Mouse (Mus musculus) megakaryocyte, adult 5-6 weeks (primary cell): ENCODE measurements around the gene Gm3573. TPM values are rescaled to one million over a fixed set of nuclear protein-coding genes. Genes with fewer than 3 reads are reported as not detected.
"Not testable (repeated sequence)": the region's sequence is repeated elsewhere in the genome, so short reads cannot be mapped to it uniquely, and the experiment has no call there.

Experiments
- ATAC-seq: 2 replicates; pipeline ENCODE4 v1.8.0; 2016; ENCODE audit warnings: mild to moderate bottlenecking, inconsistent platforms; ENCODE audit not compliant: poor library complexity, severe bottlenecking
- total RNA-seq, 2 experiments: library from RNA; stranded (forward) in 1 of 2; stranded (reverse) in 1 of 2; fragments of 153-499, 151-499 nt in 1 of 2; fragments of 221-1000, 200-1000 nt in 1 of 2; gene quantifications; 2 replicates each; pipeline versions ENCODE4 v1.2.3 to v1.2.4; 2015 to 2017

The Gm3573 gene
- total RNA-seq (2015) (not detected in 2 replicates), total RNA-seq (2017) (not detected in 2 replicates)

GRCm38 (mm10) chr14:42190691-42191090 is at the start of gene Gm3573:
Gene Gm3573 (minus strand): TSS chr14:42190791.
- ATAC-seq: not testable (repeated sequence)

- ATAC-seq: not testable (repeated sequence)
These were observed 26.4 kb upstream of the Gm3573 start for GRCm38 (mm10) chr14:42216766-42217537.

- ATAC-seq: not testable (repeated sequence)
These were observed 6.7 kb downstream of the Gm3573 start for GRCm38 (mm10) chr14:42183936-42184335.

- not testable (repeated sequence) for ATAC-seq
These were observed 28.1 kb downstream of the Gm3573 start, which contains the start of gene Gm17027 for GRCm38 (mm10) chr14:42162522-42162921. Gene Gm17027 (minus strand): TSS chr14:42162622.

Other genes starting within 250 kb of the Gm3573 start
- gene 1700024B05Rik, start 246.8 kb downstream of the Gm3573 start, total RNA-seq (2015): not detected in 2 replicates
- not detected in 2 replicates for gene 1700024B05Rik, start 246.8 kb downstream of the Gm3573 start, total RNA-seq (2017)
- gene Gm6401, start 222.9 kb downstream of the Gm3573 start, total RNA-seq (2015): not detected in 2 replicates
- not detected in 2 replicates for gene Gm6401, start 222.9 kb downstream of the Gm3573 start, total RNA-seq (2017)
- gene Gm3543, start 207.5 kb downstream of the Gm3573 start, total RNA-seq (2015): not detected in 2 replicates
- gene Gm3543, start 207.5 kb downstream of the Gm3573 start, total RNA-seq (2017): not detected in 2 replicates
- gene Gm7951, start 73.4 kb downstream of the Gm3573 start, total RNA-seq (2015): not detected in 2 replicates
- not detected in 2 replicates for gene Gm7951, start 73.4 kb downstream of the Gm3573 start, total RNA-seq (2017)
- not detected in 2 replicates for gene Gm17027, start 28.2 kb downstream of the Gm3573 start, total RNA-seq (2015)
- not detected in 2 replicates for gene Gm17027, start 28.2 kb downstream of the Gm3573 start, total RNA-seq (2017)
- not detected in 2 replicates for gene Gm17026, start 69.3 kb upstream of the Gm3573 start, total RNA-seq (2015)
- gene Gm17026, start 69.3 kb upstream of the Gm3573 start, total RNA-seq (2017): not detected in 2 replicates
- gene Gm9611, start 106.6 kb upstream of the Gm3573 start, total RNA-seq (2015): not detected in 2 replicates
- not detected in 2 replicates for gene Gm9611, start 106.6 kb upstream of the Gm3573 start, total RNA-seq (2017)
- gene Gm7995, start 119.4 kb upstream of the Gm3573 start, total RNA-seq (2015): not detected in 2 replicates
- not detected in 2 replicates for gene Gm7995, start 119.4 kb upstream of the Gm3573 start, total RNA-seq (2017)
- gene Gm8005, start 248.9 kb upstream of the Gm3573 start, total RNA-seq (2015): not detected in 2 replicates
- gene Gm8005, start 248.9 kb upstream of the Gm3573 start, total RNA-seq (2017): not detected in 2 replicates